Mouse (Mus musculus) frontal cortex, postnatal 25 days (tissue): Measurements from ENCODE around the gene Mxd1.

Experiments
- DNase-seq, 2 experiments: peaks; one replicate each; pipeline ENCODE4 v3.0.0; 2022; ENCODE audit warnings: low spot score in 2 of 2

Mxd1 gene

DNA sequence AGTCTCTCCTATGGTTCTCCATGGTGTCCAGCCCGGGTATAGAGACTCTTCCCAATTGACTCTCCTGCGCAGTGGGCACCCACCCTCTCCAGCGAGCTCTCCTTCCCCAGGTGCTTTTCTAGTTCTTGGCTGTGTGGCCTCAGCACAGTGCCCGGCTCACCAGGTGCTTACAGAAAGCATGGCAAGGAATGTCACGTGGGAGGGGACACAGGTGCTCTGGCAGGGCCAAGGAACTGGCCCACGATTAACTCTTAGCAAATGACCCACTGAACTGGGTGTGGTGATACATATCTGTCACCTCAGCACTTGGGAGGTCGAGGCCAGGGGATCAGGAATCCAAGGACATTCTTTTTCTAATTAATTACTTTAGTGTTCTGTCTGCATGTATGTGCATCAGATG is 22.8 kb downstream of the Mxd1 start:
- no peak for DNase-seq

DNA sequence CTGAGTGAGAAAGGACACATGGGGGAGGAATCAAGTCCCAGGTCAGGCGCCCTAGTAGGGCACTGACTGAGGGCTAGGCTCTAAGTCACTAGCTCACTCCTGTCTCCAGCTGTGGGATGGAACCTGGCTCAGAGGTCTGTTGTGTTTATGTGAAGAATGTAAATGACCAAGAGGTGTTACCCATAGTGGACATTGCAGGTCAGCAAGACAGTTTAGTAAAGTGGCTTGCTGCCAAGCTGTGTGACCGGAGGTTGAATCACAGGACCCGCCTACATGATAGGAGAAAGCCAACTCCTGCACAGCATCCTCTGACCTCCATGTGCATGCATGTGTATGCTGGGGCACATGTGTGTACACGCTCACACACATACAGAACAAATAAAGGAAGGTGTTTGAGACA is 23.4 kb downstream of the Mxd1 start:
- DNase-seq: no peak

DNA sequence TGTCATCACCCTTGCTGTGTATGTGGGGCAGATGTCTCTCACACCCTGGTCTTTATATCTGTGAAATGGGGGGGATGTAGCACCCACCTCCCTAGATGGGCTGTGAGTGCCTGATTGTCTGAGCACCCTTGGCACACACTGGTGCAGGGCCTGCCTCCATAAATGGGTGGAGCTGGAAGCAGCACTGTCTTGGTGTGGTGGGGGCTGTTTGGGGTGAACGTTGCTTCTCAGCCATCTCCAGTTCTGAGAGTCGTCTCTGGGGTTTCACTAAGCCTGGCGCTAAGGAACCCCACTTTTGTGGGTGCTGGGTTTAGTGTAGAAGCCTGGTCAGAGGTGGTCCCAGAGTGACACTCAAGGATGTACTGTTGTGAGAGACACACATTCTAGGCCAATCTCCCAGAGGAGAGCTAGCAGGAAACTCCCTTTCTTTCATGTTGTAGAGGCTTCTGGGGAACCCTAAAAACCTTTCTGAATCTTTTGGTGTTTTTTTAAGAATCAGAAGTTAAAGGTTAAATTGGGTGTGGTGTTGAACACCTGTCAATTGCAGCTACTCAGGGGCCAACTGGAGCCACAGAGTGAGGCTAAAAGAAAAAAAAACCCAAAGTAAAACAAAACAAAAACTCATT is 24.1 kb downstream of the Mxd1 start:
- no peak for DNase-seq

DNA sequence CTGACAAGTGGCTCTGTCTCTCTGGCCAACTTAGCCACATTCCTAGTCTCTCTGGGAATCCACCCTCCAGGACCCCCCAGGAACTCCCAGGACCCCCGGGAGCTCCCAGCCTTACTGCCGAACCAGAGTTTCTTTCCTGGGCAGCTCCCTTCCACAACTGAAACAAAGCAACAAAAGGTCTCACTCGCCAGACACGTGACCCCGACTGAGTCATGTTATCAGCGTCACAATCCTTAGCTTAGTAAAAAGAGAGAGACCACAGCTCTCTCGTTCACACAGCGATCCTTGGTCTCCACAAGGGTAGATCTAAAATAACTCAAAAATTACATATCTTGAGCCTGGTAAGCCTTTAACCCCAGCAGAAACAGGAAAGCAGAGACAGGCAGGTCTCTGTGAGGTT is 27.2 kb downstream of the Mxd1 start:
- DNase-seq: no peak

DNA sequence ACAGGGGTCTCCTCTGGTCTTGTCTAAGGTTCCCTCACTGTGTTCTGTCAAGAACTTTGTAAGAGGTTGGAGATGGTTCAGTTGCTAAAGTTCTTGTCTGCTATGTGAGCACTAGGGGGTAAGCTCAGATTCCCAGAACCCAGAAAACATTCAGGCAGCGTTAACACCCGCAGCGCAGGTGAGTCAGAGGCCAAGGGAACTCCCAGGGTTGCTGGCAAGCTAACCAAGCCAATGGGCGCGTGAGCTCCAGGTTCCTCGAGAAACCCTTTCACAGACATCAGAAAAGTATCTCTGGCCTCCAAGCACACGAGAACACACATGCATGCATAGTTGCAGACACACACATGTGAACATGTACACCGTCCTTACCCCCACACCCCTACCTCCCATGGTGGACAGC is 28.2 kb downstream of the Mxd1 start:
- DNase-seq: no peak

DNA sequence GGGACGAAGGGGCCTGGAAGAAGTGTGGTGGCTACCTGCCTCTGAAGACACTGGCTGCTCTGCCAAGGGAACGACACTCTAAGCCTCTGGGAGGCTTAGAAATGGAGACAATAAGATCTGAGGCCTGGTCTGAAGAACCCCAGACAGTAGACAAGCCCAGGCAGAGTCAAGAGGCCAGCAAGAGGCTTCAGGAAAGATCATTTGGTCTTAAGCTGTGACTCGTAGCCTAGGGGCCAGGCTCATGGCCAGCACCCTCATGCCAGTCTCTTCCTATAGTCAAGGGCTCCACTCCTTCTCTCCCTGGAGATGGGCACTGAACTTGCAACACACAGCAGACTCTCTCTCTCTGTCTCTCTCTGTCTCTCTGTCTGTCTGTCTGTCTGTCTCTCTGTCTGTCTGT is 28.8 kb downstream of the Mxd1 start:
- DNase-seq: no peak

DNA sequence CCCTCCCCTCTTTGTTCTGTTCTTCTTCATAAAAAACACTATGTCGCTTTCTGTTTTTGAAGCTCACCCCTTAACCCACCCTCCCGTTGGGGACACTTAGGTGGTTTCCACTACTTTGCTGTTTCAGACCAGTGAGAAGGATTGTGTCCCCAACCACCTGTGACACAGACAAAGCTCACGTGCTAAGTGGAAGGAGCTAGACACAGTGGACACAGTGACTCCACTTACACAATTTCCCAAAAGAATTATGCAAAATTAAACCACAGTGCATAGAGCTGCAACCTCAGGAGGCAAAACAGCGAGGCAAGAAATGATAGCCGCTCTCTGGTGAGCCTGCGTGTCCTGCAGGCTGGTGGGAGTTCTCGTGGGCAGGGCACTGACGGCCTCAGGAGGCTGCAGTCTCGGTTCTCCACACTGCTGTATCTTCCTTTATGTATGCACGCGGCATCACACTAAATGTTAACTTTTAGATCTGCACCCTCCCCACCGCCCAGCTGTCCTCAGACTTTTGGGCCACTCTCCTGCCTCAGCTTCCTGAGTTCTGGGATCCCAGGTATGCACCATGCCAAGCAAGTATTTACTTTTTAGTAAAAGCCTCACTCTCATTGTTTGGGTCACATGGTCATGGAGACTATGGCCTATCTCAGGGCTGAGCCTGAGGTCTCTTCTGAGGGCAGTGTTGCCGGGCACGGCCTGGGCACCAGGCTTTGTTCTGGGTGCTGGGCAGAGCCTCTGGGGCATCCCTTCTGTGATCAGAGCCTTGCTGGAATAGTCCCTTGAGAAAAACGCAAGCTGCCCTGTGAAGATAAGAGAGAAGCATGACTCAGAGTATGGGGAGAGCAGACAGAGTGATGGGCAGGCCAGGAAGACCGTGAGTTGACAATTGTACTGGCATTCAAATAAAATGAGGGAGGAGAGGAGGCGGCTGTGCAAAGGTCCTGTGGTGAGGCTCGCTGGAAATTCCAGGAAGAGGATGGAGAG is 29.5 kb downstream of the Mxd1 start:
- DNase-seq: no peak

DNA sequence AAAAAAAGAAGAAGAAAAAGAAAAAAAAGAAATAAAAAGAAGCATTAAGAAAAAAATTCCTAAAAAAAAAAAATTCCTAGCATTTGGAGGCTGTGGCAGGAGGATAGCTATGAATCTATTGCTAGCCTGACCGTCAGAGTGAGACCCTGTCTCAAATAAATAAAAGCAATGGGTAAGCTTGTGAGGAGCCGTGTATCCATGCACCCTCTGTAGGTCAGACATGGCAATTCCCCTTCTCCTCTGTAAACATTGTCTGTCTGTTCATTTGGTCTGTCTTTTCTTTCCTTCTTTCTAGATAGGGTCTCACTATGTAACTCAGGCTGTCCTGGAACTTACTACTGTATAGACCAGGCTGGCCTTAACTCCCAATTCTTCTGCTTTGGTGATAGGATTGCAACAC is 30.5 kb downstream of the Mxd1 start:
- DNase-seq: no peak

DNA sequence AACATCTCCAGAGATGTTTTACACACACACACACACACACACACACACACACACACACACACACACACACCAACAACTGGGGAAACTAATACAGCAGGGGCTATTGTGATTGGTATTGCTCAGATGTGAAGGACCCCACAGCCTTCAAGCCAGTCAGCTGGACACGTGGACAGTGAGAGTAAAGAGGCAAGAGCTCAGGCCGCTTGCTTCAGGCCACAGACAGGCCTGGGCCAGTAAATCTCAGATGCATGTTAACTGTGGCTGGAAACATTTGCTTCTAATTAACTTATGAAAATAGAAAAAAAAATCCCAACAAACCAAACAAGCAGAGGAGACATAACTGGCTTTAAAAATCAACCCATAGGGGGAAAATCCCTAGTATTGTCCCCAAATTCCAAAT is 31.1 kb downstream of the Mxd1 start:
- no peak for DNase-seq

DNA sequence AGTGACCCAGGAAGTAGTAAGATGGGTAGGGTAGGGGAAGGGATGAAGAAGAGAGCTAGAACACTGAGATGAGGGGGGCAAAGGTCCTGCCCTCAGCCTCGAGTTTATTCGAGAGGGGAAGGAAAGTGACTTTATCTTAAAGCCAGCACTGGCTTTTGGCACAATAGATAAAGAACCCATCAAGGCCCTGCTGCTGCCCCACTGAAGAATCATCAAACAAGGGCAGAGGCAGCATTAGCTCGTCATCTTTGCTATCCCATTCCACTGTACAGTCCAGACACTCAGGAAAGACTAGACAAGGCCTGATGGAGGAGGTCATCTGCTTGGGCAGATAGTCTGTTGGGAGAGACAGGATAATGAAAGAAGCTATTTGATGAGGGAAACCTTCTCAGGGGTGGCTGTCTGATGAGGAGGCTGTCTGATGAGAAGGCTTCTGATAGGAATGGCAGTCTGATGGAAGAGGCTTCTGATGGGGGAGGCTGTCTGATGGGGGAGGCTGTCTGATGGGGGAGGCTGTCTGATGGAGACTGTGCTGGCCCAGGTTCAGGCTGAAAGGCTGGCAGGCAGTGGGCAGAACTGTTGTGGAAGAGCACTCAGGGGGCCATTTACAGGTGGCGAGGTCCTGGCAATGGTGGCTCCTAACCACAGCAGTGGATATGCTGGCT is 31.7 kb downstream of the Mxd1 start:
- no peak for DNase-seq

DNA sequence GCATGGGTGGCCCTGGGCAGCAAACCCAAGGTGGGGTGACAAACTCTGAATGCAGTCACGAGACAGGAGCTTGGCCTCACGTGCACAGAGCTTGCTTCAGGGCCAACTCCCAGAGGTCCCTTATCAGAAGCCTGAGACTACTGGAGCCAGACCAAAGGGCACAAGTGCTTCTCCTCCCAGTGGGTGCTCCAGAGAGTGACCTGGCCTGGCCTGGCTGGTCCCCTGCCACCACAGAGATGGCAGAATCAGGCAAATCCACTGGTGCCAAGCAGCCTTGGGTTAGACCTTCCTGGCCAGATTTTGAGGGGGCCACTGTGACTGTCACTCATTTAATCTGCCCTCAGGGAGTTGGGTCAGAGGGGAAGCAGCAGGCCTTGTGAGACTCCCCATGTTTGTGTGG is 32.5 kb downstream of the Mxd1 start:
- no peak for DNase-seq

DNA sequence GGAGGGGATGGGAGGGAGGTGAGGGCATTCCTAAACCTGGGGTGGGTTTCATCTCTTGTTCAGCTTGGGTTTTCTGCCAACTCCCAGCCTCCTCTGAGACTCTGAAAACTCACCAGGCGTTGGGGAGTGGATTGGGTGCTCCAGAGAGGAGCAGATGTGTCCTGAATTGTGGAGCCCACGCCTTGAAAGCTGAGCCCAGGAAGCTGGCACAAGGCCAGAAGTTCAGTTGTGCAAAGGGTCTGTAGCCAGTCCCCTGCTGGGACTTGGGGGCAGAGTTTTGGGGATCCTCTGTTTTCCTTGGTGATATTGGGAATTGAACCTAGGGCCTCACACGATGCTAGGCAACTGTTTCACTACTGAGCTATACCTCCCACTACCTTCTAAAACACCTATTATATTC is 38.8 kb downstream of the Mxd1 start:
- DNase-seq: no peak

DNA sequence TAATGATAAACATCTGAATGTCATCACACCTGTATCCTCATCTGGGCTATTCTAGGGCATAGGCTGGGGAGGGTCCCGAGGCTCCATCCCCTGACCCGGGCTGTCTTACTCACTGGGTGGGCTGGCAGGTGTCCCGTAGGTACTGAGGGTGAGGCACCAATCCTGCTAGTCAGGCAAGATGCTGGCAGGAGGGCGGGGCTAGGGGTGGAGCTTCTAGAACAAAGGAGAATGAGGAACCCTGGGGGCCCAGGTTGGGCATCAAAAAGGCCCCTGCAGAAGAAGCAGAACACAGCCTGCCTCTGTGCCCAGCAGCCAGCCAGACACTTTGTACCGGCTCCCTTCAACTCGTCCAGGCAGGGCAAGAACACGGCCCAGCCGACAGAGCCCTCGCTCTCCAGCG is 41.0 kb downstream of the Mxd1 start, which contains the start of gene Asprv1:
TSS of gene Asprv1 (plus strand) at position 219 of the 400 bp plus-strand sequence.
- DNase-seq: no peak

DNA sequence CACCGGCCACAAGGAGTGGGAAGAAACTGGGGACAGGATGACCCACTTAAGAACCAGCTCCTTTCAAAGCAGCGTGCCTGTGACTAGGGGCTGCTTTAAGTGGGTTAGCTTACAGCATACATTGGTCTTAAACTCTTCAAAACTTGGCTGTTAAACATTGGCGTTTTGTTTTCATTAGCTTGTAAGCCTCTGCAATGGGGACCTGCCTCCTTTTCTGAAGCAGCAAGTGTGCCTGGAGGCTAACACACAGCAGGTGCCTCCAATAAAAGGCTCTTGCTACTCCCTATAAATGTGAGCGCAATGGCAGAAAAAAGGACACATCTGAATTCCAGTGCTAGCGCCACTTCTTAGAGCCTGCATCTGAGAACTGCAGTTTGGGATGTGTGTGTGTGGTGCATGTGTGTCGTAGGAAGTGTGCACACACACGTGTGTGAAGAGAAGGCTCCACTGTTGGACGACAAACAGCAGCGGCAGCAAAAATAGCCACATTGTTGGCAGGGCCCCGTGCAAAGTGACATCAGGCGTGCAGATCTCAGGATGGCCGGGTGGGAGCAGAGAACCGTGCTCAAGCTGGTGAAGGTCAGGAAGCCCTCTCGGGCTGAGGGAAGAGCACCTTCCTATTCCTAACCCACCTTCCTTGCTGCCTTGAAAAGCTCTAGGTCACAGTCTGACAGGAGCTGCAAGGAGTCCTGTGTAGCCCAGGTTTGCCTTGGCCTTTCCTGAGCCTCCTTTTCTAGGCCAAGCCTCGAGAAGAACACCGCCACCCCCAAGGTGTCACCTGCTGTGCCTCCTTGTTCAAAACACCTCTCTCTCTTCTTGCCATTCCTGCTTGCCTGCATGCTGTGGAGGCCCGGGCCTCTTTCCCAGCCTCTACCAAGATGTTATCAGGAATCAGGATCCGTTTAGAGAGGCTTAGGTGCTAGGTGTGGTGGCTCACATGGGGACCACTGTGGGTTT is 44.6 kb downstream of the Mxd1 start:
- DNase-seq: no peak

DNA sequence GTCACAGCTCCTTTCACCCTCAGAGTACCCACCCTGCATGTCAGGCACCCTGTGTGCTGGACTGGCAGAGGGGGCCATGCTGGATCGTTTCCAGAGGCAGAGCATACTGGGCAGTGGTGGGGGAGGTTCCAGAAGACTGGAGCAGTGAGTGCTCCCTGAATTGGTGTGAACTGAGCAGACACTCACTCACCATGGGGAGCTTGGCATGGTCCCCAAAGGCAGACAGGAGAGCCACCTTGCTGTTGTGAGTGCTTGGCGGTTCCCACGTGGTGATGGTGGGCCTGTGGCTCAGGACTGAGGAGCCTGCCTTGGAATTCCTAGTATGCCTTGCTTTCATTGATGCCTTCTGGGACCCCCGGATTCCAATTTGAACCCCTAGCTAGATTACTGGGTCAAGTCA is 45.8 kb downstream of the Mxd1 start:
- DNase-seq: no peak

DNA sequence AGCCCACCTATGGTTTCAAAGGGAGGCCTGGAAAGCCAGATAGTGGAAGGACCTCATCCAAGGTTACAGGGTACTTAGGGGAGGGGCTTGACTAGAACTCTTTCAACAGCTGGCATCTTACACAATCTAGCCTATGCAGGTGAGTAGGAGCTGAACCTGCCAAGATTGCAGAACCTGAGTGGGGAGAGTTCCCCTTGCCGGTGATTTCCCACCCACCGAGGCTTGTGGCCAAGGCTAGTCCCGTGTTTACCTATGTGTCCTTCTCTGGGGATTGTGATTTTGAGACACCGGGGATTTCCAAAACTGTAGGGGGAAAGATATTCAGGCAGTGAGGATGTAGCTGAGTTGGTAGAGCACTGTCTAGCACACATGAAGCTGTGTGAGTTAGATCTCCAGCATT is 53.7 kb downstream of the Mxd1 start:
- no peak for DNase-seq

DNA sequence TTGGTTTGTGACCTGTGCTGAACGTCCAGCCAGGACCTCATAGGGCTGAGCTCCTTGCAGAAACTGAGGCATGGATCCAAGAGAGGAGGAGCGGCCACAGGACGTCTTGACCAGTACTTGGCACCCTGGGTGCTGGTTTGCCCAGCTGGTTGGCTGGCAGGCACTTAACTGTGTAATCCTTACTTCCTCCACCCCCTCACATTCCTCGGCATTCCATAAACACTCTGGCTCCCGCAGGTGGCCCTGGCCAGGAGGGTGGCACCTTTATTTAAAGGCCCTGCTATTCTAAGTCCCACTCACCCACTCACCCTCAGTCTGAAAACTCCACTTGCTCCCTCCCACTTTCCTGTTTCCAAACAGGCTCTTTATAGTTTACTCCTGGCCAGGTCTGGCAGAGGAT is 58.2 kb downstream of the Mxd1 start:
- DNase-seq: no peak

DNA sequence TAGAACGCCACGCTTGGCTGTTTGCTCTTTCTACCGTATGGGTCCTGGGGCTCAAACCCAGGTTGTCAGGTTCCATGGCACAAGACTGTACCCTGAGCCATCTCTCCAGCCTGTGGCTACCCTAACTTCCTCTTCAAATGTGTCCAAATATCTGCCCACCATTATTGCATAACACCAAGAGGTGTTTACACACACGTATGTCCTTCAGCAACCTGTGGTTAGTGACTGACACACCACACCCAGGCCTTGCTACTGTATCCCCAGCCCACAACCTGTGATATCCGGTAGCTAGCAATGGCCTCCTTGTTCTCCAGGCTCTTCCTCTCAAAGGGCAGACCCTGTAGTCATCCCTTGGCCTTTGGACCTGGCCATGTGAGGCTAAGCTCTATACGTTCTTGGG is 59.7 kb downstream of the Mxd1 start:
- no peak for DNase-seq

DNA sequence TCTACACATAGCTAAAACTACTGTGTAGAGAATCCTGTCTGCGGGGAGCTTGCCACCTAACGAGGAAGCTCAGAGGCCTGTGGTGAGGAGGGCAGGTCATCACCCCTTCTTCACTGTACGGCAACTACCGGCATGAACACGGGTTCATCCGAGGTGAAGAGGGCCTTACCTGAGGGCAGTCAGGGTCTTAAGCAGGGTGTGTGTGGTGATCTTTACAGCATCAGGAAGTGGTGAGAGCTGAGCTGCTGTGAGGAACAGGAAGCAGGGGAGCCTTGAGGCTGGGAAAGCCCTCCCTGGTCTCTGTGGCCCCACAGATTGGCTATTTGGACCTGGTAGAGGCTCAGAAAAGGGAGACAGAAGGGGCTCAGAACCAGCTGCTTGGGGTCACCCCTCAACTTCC is 61.5 kb downstream of the Mxd1 start:
- no peak for DNase-seq

DNA sequence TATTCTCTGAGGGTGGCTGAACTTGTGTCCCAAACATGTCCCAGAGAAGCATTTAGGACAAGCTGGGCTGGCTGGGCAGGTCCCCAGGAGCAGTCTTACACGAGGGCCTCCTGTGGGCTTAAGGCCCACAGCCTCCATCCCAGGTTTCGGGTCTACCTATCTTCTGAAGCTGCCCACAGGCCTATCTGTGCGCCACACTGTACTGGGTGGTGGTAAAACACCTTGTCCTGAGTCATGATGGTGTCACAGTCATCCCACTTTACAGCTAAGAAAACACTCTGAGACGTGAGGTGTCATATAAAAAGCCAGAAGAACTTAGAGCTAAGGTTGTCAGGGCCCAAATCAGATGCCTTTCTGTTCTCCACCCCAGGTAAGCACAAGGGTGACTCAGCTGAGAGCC is 62.7 kb downstream of the Mxd1 start:
- no peak for DNase-seq

DNA sequence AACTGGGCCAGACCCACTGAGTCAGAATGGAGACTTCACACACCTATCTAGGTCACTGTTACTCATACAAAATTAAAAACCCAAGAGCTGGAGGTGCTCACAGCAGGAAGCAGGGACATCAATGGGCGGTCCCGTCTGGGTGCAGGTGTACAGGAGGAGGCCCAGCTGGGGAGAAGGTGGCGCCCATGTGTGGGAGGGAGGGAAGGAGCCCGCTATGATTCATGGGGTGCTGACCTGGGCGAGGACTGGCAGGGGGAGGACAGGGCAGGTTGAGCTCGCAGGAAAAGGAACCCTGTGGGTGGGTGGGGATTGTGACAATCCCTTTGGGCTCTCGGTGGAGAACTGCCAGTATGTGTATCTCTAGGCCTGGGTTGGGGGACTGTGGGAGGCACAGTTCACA is 63.7 kb downstream of the Mxd1 start:
- no peak for DNase-seq
